Comparison of ENCODE assay signal across 20 mouse cellular contexts in genomic region chr16:26163401-26163800, GRCm38 (mm10). TPM values are rescaled to one million over a fixed set of nuclear protein-coding genes. Genes with fewer than 3 reads are reported as not detected.
A peak's percentile ranks its signal among the peaks of the same experiment; 100 is the strongest.
DNase-seq lines count a peak whose midpoint lies in the region; ATAC-seq lines count a peak whose summit lies in the region.
"Had no signal": no experiment of that assay in that cellular context is flagged by ENCODE, and none has a peak within 500 bp of the region (broad histone marks: within the 10 kb centered on the region; RNA-seq: fewer than 3 reads in every experiment).

No protein-coding gene starts in this region.

- peak overlapping the region; percentile 29; the same call in 1 of the 2 replicates for H3K27ac ChIP-seq in heart, embryonic 11.5 days (ENCODE audit: low read depth, low read length)
- H3K27ac ChIP-seq in liver, embryonic 12.5 days = no peak overlapping the region
- H3K27ac ChIP-seq: hindbrain, postnatal 0 days; liver, embryonic 15.5 days; macrophage; stomach, embryonic 15.5 days had no signal

- H3K4me1 ChIP-seq in heart, embryonic 11.5 days (ENCODE audit: control insufficient read depth, insufficient read depth, low read length) = peaks cover 5% of the 10 kb centered on the region; the same call in 1 of the 2 replicates
- no peaks in the 10 kb centered on the region for H3K4me1 ChIP-seq in liver, embryonic 12.5 days
- H3K4me1 ChIP-seq: liver, embryonic 15.5 days; stomach, embryonic 15.5 days had no signal

- no peak for ATAC-seq in heart, embryonic 11.5 days (replicated peaks; ENCODE audit: insufficient number of reproducible peaks, low FRiP score, low TSS enrichment)
- no peak for ATAC-seq in liver, embryonic 12.5 days
- ATAC-seq: hindbrain, postnatal 0 days; intestine, postnatal 0 days had no signal

- DNase-seq in heart, adult 18-20 months = peak; percentile 29 to 42
- no peak for DNase-seq in heart, postnatal 25 days (ENCODE audit: low spot score)
- DNase-seq in heart, postnatal 4 days = peak; percentile 33
- no peak for DNase-seq in gastrocnemius, postnatal 36 days
- no peak for DNase-seq in gastrocnemius, postnatal 4 days (ENCODE audit: low spot score in 2 of 2)
- DNase-seq: adrenal gland, postnatal 25 days; cerebellum, adult 2 months; cerebellum, postnatal 36 days; gastrocnemius, postnatal 14 days had no signal

- intact Hi-C loops in heart, postnatal 25 days (cut with DNase I) = no loop called here
- intact Hi-C loops in gastrocnemius, postnatal 36 days (cut with DNase I) = no loop called here

- no peak overlapping the region for H3K4me3 ChIP-seq in heart, embryonic 11.5 days (ENCODE audit: low read depth, low read length)
- H3K4me3 ChIP-seq in liver, embryonic 12.5 days = no peak overlapping the region
- H3K4me3 ChIP-seq: liver, embryonic 15.5 days; stomach, embryonic 15.5 days had no signal

- no peak overlapping the region for H3K9ac ChIP-seq in heart, embryonic 11.5 days (ENCODE audit: low read depth, low read length)
- no peak overlapping the region for H3K9ac ChIP-seq in liver, embryonic 12.5 days
- H3K9ac ChIP-seq: liver, embryonic 15.5 days; stomach, embryonic 15.5 days had no signal

- WGBS in heart, embryonic 11.5 days (ENCODE audit: insufficient replicate concordance) = 67% methylated on average over 2 of the region's 2 CpGs
- 51% methylated on average over 2 of the region's 2 CpGs for WGBS in liver, embryonic 12.5 days (ENCODE audit: insufficient replicate concordance)

- H3K27me3 ChIP-seq in heart, embryonic 11.5 days (ENCODE audit: control insufficient read depth, insufficient read depth, low read length) = no peaks in the 10 kb centered on the region
- H3K27me3 ChIP-seq in liver, embryonic 12.5 days (replicated peaks) = no peaks in the 10 kb centered on the region
- H3K27me3 ChIP-seq: CH12.LX; liver, embryonic 15.5 days; stomach, embryonic 15.5 days had no signal

- H3K9me3 ChIP-seq in heart, embryonic 11.5 days (replicated peaks; ENCODE audit: control insufficient read depth, low read length) = no peaks in the 10 kb centered on the region
- no peaks in the 10 kb centered on the region for H3K9me3 ChIP-seq in liver, embryonic 12.5 days (replicated peaks)
- H3K9me3 ChIP-seq: liver, embryonic 15.5 days; stomach, embryonic 15.5 days had no signal

- H3K4me2 ChIP-seq in heart, embryonic 11.5 days = no peak overlapping the region
- no peak overlapping the region for H3K4me2 ChIP-seq in liver, embryonic 12.5 days
- H3K4me2 ChIP-seq: liver, embryonic 15.5 days; midbrain, embryonic 11.5 days; stomach, embryonic 15.5 days had no signal

- H3K36me3 ChIP-seq in heart, embryonic 11.5 days (ENCODE audit: control insufficient read depth, insufficient read depth, low read length) = no peaks in the 10 kb centered on the region
- H3K36me3 ChIP-seq in liver, embryonic 12.5 days = no peaks in the 10 kb centered on the region
- H3K36me3 ChIP-seq: liver, embryonic 15.5 days; stomach, embryonic 15.5 days had no signal

RNA-seq across cellular contexts. Expression of gene P3h2, which starts 57.8 kb away (rescaled TPM):
- total RNA-seq in heart, adult 18-20 months (2021) = 1 to 10 TPM; 3.7 to 3.8 TPM
- total RNA-seq in heart, postnatal 25 days (2021) = 1 to 10 TPM; 4.4 TPM
- 18.2 and 18.9 TPM in 2 replicates for polyA plus RNA-seq in heart, embryonic 11.5 days (2014; fragmentation: Nextera tagmentation; extraction: Ambion mirVana)
- 1 to 10 TPM; 7.7 to 8.1 TPM for total RNA-seq in heart, postnatal 4 days (2021)
- polyA plus RNA-seq in liver, embryonic 12.5 days (2016; fragmentation: Nextera tagmentation; extraction: Ambion mirVana) = 1.5 and 2.0 TPM in 2 replicates
- total RNA-seq in gastrocnemius, postnatal 36 days (2021) = 1 to 10 TPM; 3.2 to 5.2 TPM
- 10 to 100 TPM; 13.3 to 14.9 TPM for total RNA-seq in gastrocnemius, postnatal 4 days (2021)
- total RNA-seq: MEL; monocyte, adult 5-6 weeks had no signal

Comparison
In these comparisons a context has a peak if more than half of its experiments do, and no peak if none do; other contexts are left out.
1. DNase-seq: peak in heart, adult 18-20 months (2 of 2) and heart, postnatal 4 days (single experiment); none in heart, postnatal 25 days (single experiment), gastrocnemius, postnatal 36 days (0 of 2) and gastrocnemius, postnatal 4 days (0 of 2).